Mouse (Mus musculus): ENCODE results near the gene Gm9573.

Gene Gm9573

DNA sequence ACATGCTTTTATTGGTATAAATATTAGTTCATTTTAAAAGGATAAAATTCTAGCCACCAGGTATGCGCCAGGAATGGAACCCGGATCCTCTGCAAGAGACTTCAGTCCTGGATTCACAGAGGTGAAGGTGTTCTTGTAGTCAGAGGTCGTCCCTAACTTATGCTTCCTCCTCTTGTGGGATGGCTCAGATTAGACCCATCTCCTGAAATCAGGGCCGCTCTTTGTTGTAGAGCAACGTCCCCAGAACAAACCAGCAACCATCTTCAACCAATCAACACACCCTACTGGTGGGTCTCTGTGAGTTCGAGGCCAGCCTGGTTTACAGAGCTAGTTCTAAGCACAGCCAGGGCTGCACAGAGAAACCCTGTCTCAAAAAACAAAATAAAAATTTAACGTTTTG, 32.0 kb downstream of the Gm9573 start:
- DNase-seq (ENCODE audit: low spot score in 2 of 2): no peak

DNA sequence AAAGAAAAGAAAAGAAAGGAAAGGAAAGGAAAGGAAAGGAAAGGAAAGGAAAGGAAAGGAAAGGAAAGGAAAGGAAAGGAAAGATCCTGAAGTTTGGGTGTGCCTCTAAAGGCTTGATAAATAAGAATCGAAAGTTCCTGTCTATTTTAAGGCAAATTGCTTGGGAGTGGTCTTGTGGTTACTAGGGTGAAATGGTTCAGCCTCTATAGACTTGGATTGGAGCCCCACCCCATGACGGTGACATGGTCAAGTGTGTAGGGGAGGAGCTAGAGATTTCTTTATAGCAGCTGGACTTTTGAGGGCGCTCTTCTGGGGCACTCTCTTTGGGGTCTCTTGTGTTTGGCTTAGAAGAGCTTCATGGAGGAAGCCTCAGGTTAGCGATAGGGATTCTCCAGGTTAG, 32.7 kb downstream of the Gm9573 start:
- no peak for DNase-seq (ENCODE audit: low spot score in 2 of 2)

DNA sequence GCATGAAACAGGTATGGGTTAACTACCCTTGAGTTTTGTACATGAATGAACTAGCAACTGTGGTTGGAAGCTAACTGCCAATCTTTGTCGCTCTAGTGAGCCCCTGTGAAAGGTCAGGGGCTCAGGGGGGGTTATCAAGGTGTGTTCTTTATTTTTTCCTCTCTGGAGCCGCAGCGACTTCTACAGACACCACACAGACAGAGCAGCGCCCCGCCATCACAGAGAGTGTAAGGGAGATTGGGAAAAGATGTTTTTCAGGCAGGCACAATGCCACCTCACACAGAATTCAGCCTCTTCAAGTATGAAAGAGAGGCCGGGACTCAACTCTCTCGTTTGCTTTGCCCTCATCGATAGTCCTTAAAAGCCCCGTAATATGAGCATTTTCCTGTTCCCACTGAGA, 34.3 kb downstream of the Gm9573 start:
- DNase-seq (ENCODE audit: low spot score in 2 of 2): no peak

DNA sequence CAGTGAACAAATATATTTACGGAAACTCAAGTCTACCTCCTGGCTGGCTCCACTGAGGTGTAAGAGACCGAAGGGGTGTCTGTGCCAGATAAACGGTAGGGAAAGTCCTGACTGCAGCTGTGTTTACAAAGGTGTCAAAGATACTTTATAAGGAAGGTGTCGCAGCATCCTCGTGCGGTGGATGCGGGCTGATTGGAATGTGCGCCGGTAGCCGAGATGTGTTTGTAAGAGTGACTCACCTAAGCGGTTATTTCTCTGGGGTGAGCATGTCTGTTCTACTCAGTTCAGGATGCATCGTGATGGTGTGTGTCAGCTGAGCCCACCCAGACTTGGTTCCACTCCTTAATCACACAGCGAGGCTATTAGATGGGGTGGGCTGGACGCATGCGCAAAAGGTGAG, 34.7 kb downstream of the Gm9573 start:
- no peak for DNase-seq (ENCODE audit: low spot score in 2 of 2)

GRCm38 (mm10) chr17:35591219-35591578, 35.2 kb downstream of the Gm9573 start:
- no peak for DNase-seq (ENCODE audit: low spot score in 2 of 2)

GRCm38 (mm10) chr17:35590410-35591218, 35.8 kb downstream of the Gm9573 start:
- DNase-seq (ENCODE audit: low spot score in 2 of 2): peak; percentile 27 to 60

GRCm38 (mm10) chr17:35588387-35588786, 38.0 kb downstream of the Gm9573 start:
- no peak for DNase-seq (ENCODE audit: low spot score in 2 of 2)

GRCm38 (mm10) chr17:35587291-35587690, 39.1 kb downstream of the Gm9573 start:
- DNase-seq (ENCODE audit: low spot score in 2 of 2): no peak

- DNase-seq (ENCODE audit: low spot score in 2 of 2): peak; percentile 31 to 51
Measured at GRCm38 (mm10) chr17:35584330-35584937, 42.0 kb downstream of the Gm9573 start.

GRCm38 (mm10) chr17:35582900-35583299, 43.5 kb downstream of the Gm9573 start:
- DNase-seq (ENCODE audit: low spot score in 2 of 2): no peak

DNA sequence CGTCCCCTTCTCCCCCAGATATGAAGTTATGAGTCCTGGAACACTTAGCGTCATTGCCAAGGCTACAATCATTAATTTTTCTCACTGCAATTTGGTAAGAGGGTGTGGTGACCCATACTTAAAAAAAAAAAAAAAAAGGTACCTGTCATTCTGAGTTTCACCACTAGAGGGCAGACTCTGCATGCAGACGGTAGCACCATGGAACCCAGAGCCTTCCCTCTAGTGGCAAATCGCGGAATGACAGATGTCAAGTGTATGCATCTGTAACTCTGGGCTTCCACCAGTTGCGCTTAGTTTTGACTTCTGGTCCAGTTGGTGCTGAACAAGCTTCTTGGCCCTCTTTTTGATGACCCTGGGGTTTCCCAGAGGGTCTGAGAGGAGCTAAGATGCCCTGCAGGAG, 48.2 kb downstream of the Gm9573 start:
- DNase-seq (ENCODE audit: low spot score in 2 of 2): peak; percentile 28 to 65

DNA sequence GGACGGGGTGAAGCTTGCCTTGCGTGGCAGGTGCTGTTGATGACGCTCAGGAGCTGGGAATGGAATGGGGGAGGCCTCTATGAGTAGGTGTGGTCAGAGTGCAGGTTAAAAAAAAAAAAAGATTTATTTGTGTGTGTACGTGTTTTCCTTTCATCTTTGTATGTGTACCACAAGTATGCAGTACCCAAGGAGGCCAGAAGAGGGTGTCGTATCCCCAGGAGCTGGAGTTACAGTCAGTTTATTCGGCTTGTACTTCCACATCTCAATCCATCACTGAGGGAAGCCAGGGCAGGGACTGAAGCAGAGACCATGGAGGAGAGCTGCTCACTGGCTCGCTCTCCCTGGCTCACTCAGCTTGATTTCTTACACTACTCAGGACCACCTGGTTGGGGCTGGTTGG, 55.0 kb downstream of the Gm9573 start:
- DNase-seq (ENCODE audit: low spot score in 2 of 2): no peak

DNA sequence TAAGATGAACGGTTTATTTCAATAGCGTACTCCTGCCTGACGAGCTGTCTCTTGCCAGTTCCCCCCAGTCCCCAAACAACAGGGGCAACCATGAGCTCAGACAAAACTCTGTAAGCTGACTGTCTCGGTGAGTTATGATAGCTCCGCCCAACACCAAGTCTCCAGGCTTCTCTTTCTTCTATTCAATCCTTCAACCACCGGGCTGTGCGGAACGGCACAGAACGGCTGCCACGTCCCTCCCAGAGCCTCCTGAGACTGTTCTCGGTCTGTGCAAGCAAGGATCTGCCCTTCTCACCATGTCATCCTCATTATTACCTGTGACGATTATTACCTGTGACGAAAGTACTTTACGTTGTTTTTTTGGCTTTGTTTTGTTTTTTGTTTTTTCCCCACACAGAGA, 55.6 kb downstream of the Gm9573 start:
- no peak for DNase-seq (ENCODE audit: low spot score in 2 of 2)

- DNase-seq (ENCODE audit: low spot score in 2 of 2): no peak
Measured at GRCm38 (mm10) chr17:35569091-35569944, 57.1 kb downstream of the Gm9573 start.
